In genomic region chr2:114872272-114872671, GRCm38 (mm10) we compare ENCODE assay signal across 18 mouse cellular contexts.
DNase-seq lines count a peak whose midpoint lies in the region; ATAC-seq lines count a peak whose summit lies in the region.
"Had no signal": no experiment of that assay in that cellular context is flagged by ENCODE, and none has a peak within 500 bp of the region (broad histone marks: within the 10 kb centered on the region; RNA-seq: fewer than 3 reads in every experiment).

No protein-coding gene starts in this region.

- no peak overlapping the region for H3K27ac ChIP-seq in forebrain, embryonic 13.5 days
- no peak overlapping the region for H3K27ac ChIP-seq in forebrain, embryonic 15.5 days (replicated peaks)
- H3K27ac ChIP-seq in embryonic facial prominence, embryonic 10.5 days (replicated peaks) = no peak overlapping the region
- peak overlapping the region; percentile 67 for H3K27ac ChIP-seq in hindbrain, embryonic 13.5 days
- no peak overlapping the region for H3K27ac ChIP-seq in neural tube, embryonic 13.5 days (replicated peaks)
- no peak overlapping the region for H3K27ac ChIP-seq in kidney, embryonic 14.5 days (ENCODE audit: low read depth, low read length)
- H3K27ac ChIP-seq: limb, embryonic 13.5 days; macrophage; stomach, postnatal 0 days had no signal

- H3K4me2 ChIP-seq in forebrain, embryonic 13.5 days = no peak overlapping the region
- H3K4me2 ChIP-seq in forebrain, embryonic 15.5 days (replicated peaks) = no peak overlapping the region
- H3K4me2 ChIP-seq in hindbrain, embryonic 13.5 days = no peak overlapping the region
- no peak overlapping the region for H3K4me2 ChIP-seq in neural tube, embryonic 13.5 days
- no peak overlapping the region for H3K4me2 ChIP-seq in kidney, embryonic 14.5 days (replicated peaks; ENCODE audit: low read depth, low read length)
- H3K4me2 ChIP-seq: limb, embryonic 13.5 days had no signal

- H3K4me1 ChIP-seq in forebrain, embryonic 13.5 days = peaks cover 19% of the 10 kb centered on the region
- H3K4me1 ChIP-seq in forebrain, embryonic 15.5 days = peaks cover 17% of the 10 kb centered on the region
- peaks cover 7% of the 10 kb centered on the region for H3K4me1 ChIP-seq in embryonic facial prominence, embryonic 10.5 days
- peaks cover 10% of the 10 kb centered on the region for H3K4me1 ChIP-seq in hindbrain, embryonic 13.5 days (replicated peaks)
- peaks cover 17% of the 10 kb centered on the region for H3K4me1 ChIP-seq in neural tube, embryonic 13.5 days (replicated peaks)
- no peaks in the 10 kb centered on the region for H3K4me1 ChIP-seq in kidney, embryonic 14.5 days (ENCODE audit: control insufficient read depth, insufficient read depth, low read length)

- H3K9ac ChIP-seq in forebrain, embryonic 13.5 days = no peak overlapping the region
- H3K9ac ChIP-seq in forebrain, embryonic 15.5 days (replicated peaks) = no peak overlapping the region
- no peak overlapping the region for H3K9ac ChIP-seq in hindbrain, embryonic 13.5 days
- H3K9ac ChIP-seq in neural tube, embryonic 13.5 days = no peak overlapping the region
- no peak overlapping the region for H3K9ac ChIP-seq in kidney, embryonic 14.5 days (ENCODE audit: low read depth, low read length)
- H3K9ac ChIP-seq: limb, embryonic 13.5 days had no signal

- peak; percentile 28 for DNase-seq in embryonic facial prominence, embryonic 10.5 days (ENCODE audit: low spot score)
- DNase-seq in cerebellum, adult 11-12 months = no peak
- DNase-seq: cerebellum, adult 9-10 months; heart, adult 18-20 months; heart, postnatal 10 days; kidney, postnatal 36 days had no signal

- H3K36me3 ChIP-seq in forebrain, embryonic 13.5 days (ENCODE audit: poor library complexity, severe bottlenecking) = no peaks in the 10 kb centered on the region
- no peaks in the 10 kb centered on the region for H3K36me3 ChIP-seq in forebrain, embryonic 15.5 days
- H3K36me3 ChIP-seq in embryonic facial prominence, embryonic 10.5 days (replicated peaks) = no peaks in the 10 kb centered on the region
- H3K36me3 ChIP-seq in hindbrain, embryonic 13.5 days = no peaks in the 10 kb centered on the region
- no peaks in the 10 kb centered on the region for H3K36me3 ChIP-seq in neural tube, embryonic 13.5 days
- H3K36me3 ChIP-seq in kidney, embryonic 14.5 days (ENCODE audit: control insufficient read depth, insufficient read depth, low read length) = no peaks in the 10 kb centered on the region
- H3K36me3 ChIP-seq: limb, embryonic 13.5 days had no signal

- H3K4me3 ChIP-seq in forebrain, embryonic 13.5 days = no peak overlapping the region
- no peak overlapping the region for H3K4me3 ChIP-seq in forebrain, embryonic 15.5 days
- no peak overlapping the region for H3K4me3 ChIP-seq in embryonic facial prominence, embryonic 10.5 days
- H3K4me3 ChIP-seq in hindbrain, embryonic 13.5 days = no peak overlapping the region
- H3K4me3 ChIP-seq in neural tube, embryonic 13.5 days = no peak overlapping the region
- H3K4me3 ChIP-seq in kidney, embryonic 14.5 days (ENCODE audit: low read length) = no peak overlapping the region
- H3K4me3 ChIP-seq: limb, embryonic 13.5 days; myocyte had no signal

- H3K27me3 ChIP-seq in forebrain, embryonic 13.5 days = no peaks in the 10 kb centered on the region
- no peaks in the 10 kb centered on the region for H3K27me3 ChIP-seq in forebrain, embryonic 15.5 days
- H3K27me3 ChIP-seq in embryonic facial prominence, embryonic 10.5 days (replicated peaks; ENCODE audit: low read depth, poor library complexity, severe bottlenecking) = no peaks in the 10 kb centered on the region
- H3K27me3 ChIP-seq in hindbrain, embryonic 13.5 days = no peaks in the 10 kb centered on the region
- 0 out of 2 replicates have a peak, but pooled peaks cover 3% of the 10 kb centered on the region for H3K27me3 ChIP-seq in neural tube, embryonic 13.5 days
- no peaks in the 10 kb centered on the region for H3K27me3 ChIP-seq in kidney, embryonic 14.5 days (ENCODE audit: control insufficient read depth, insufficient read depth, low read length)
- H3K27me3 ChIP-seq: Patski had no signal

- WGBS in forebrain, embryonic 13.5 days = 24% methylated on average over 7 of the region's 7 CpGs
- WGBS in forebrain, embryonic 15.5 days = 16% methylated on average over 7 of the region's 7 CpGs
- WGBS in embryonic facial prominence, embryonic 10.5 days = 29% methylated on average over 7 of the region's 7 CpGs
- 16% methylated on average over 7 of the region's 7 CpGs for WGBS in hindbrain, embryonic 13.5 days
- WGBS in neural tube, embryonic 13.5 days = 19% methylated on average over 7 of the region's 7 CpGs
- 19% methylated on average over 7 of the region's 7 CpGs for WGBS in kidney, embryonic 14.5 days

- no peaks in the 10 kb centered on the region for H3K9me3 ChIP-seq in forebrain, embryonic 13.5 days (replicated peaks)
- no peaks in the 10 kb centered on the region for H3K9me3 ChIP-seq in forebrain, embryonic 15.5 days
- no peaks in the 10 kb centered on the region for H3K9me3 ChIP-seq in embryonic facial prominence, embryonic 10.5 days
- H3K9me3 ChIP-seq in hindbrain, embryonic 13.5 days = no peaks in the 10 kb centered on the region
- no peaks in the 10 kb centered on the region for H3K9me3 ChIP-seq in neural tube, embryonic 13.5 days
- no peaks in the 10 kb centered on the region for H3K9me3 ChIP-seq in kidney, embryonic 14.5 days (ENCODE audit: control insufficient read depth, low read length)
- H3K9me3 ChIP-seq: limb, embryonic 13.5 days had no signal

- peak; percentile 61; the same call in 1 of the 2 replicates for ATAC-seq in forebrain, embryonic 13.5 days
- no peak for ATAC-seq in forebrain, embryonic 15.5 days (replicated peaks)
- ATAC-seq in hindbrain, embryonic 13.5 days (ENCODE audit: low FRiP score) = peak; percentile 74; the same call in 1 of the 2 replicates
- ATAC-seq in neural tube, embryonic 13.5 days (ENCODE audit: low read depth) = peak; percentile 63
- no peak for ATAC-seq in megakaryocyte, adult 5-6 weeks (ENCODE audit: poor library complexity, severe bottlenecking)
- ATAC-seq in kidney, embryonic 14.5 days (ENCODE audit: low FRiP score, low TSS enrichment) = no peak
- ATAC-seq: intestine, postnatal 0 days; Patski had no signal

Comparison
In these comparisons a context has a peak if more than half of its experiments do, and no peak if none do; other contexts are left out.
1. ATAC-seq: peak in forebrain, embryonic 13.5 days (single experiment), hindbrain, embryonic 13.5 days (single experiment) and neural tube, embryonic 13.5 days (single experiment); none in forebrain, embryonic 15.5 days (single experiment), megakaryocyte, adult 5-6 weeks (single experiment) and kidney, embryonic 14.5 days (single experiment).